Mouse (Mus musculus): ENCODE measurements at regions not wholly inside any gene's neighbourhood (a gene's known extent, or its start where the extent isn't known, plus 50 kb on each side); places are given as distances from the start of the nearest gene placed in this dataset.

DNA sequence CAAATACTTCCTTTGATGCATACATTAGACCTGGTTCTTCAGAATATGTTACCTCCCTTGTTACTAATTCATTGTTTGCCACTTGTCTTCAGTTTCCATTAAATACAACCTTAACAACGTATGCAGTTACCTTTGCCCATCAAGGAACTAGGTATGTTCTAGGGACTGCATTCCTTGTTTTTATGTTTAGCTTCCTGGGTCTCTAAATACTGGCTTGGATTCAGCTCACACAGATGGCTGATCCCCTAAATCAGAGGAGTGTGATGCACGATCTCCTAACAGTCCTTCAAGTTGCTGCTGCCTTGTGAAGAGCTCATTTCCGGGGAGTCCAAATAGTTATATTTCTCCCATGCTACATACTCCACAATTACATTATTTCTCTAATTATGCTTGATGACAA, 537.5 kb downstream of the Tm4sf1 start:
- Histone ChIP-seq H3K27ac (ENCODE audit: insufficient read depth, low read length) (no peak overlapping the region), H3K4me3 (ENCODE audit: low read depth, low read length) (no peak overlapping the region), H3K9ac (ENCODE audit: low read depth, poor library complexity, severe bottlenecking) (no peak overlapping the region), H3K36me3 (ENCODE audit: control insufficient read depth, insufficient read depth, low read length, poor library complexity, severe bottlenecking) (no peaks in the 10 kb centered on the region), H3K4me1 (ENCODE audit: control insufficient read depth, insufficient read depth, low read length) (no peaks in the 10 kb centered on the region), H3K9me3 (replicated peaks; ENCODE audit: control insufficient read depth, insufficient read depth, low read length, poor library complexity, severe bottlenecking) (no peaks in the 10 kb centered on the region), H3K27me3 (ENCODE audit: control insufficient read depth, insufficient read depth, low read length, poor library complexity, severe bottlenecking) (no peaks in the 10 kb centered on the region)
- TF ChIP-seq CTCF (IDR thresholded peaks at IDR 0.05; ENCODE audit: low read depth, low read length) (no peak), EP300 (IDR thresholded peaks at IDR 0.05; ENCODE audit: insufficient read depth, low read depth, low read length) (no peak), POLR2A (IDR thresholded peaks at IDR 0.05; ENCODE audit: insufficient read depth, low read length) (no peak)

DNA sequence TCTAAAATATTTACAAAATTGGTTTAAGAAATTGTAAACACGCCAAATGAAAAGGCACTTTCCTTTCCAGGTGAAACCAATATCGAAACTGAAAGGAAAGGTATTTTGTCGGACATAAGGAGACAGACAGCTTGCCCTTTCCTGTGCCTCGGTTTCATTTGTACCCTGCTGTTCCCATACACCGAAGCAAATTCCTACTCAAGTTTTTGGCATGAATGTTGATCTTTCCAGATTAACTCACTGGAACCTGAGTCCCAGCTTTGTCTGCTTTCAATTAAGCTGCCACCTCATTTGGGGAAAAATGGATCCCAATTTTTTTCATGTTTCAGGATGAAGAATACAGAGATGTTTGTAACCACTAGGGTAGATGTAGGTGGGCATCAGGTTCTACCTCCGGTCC, 537.9 kb downstream of the Tm4sf1 start:
- Histone ChIP-seq H3K4me3 (ENCODE audit: low read depth, low read length) (no peak overlapping the region), H3K9me3 (replicated peaks; ENCODE audit: control insufficient read depth, insufficient read depth, low read length, poor library complexity, severe bottlenecking) (no peaks in the 10 kb centered on the region), H3K9ac (ENCODE audit: low read depth, poor library complexity, severe bottlenecking) (no peak overlapping the region), H3K27ac (ENCODE audit: insufficient read depth, low read length) (no peak overlapping the region), H3K4me1 (ENCODE audit: control insufficient read depth, insufficient read depth, low read length) (no peaks in the 10 kb centered on the region), H3K27me3 (ENCODE audit: control insufficient read depth, insufficient read depth, low read length, poor library complexity, severe bottlenecking) (no peaks in the 10 kb centered on the region), H3K36me3 (ENCODE audit: control insufficient read depth, insufficient read depth, low read length, poor library complexity, severe bottlenecking) (no peaks in the 10 kb centered on the region)
- TF ChIP-seq CTCF (IDR thresholded peaks at IDR 0.05; ENCODE audit: low read depth, low read length) = no peak
- no peak for TF ChIP-seq EP300 (IDR thresholded peaks at IDR 0.05; ENCODE audit: insufficient read depth, low read depth, low read length)
- no peak for TF ChIP-seq POLR2A (IDR thresholded peaks at IDR 0.05; ENCODE audit: insufficient read depth, low read length)

- H3K36me3 ChIP-seq (ENCODE audit: control insufficient read depth, insufficient read depth, low read length, poor library complexity, severe bottlenecking) = no peaks in the 10 kb centered on the region
- no peak overlapping the region for H3K27ac ChIP-seq (ENCODE audit: insufficient read depth, low read length)
- H3K9me3 ChIP-seq (replicated peaks; ENCODE audit: control insufficient read depth, insufficient read depth, low read length, poor library complexity, severe bottlenecking) = no peaks in the 10 kb centered on the region
- no peak overlapping the region for H3K4me3 ChIP-seq (ENCODE audit: low read depth, low read length)
- TF ChIP-seq EP300 (IDR thresholded peaks at IDR 0.05; ENCODE audit: insufficient read depth, low read depth, low read length) = no peak
- no peak for TF ChIP-seq POLR2A (IDR thresholded peaks at IDR 0.05; ENCODE audit: insufficient read depth, low read length)
- no peak for TF ChIP-seq CTCF (IDR thresholded peaks at IDR 0.05; ENCODE audit: low read depth, low read length)
- no peaks in the 10 kb centered on the region for H3K4me1 ChIP-seq (ENCODE audit: control insufficient read depth, insufficient read depth, low read length)
- no peak overlapping the region for H3K9ac ChIP-seq (ENCODE audit: low read depth, poor library complexity, severe bottlenecking)
- no peaks in the 10 kb centered on the region for H3K27me3 ChIP-seq (ENCODE audit: control insufficient read depth, insufficient read depth, low read length, poor library complexity, severe bottlenecking)
These were observed 548.1 kb downstream of the Tm4sf1 start for GRCm38 (mm10) chr3:56753654-56754053.

GRCm38 (mm10) chr3:56751926-56752325, 549.9 kb downstream of the Tm4sf1 start:
- H3K36me3 ChIP-seq (ENCODE audit: control insufficient read depth, insufficient read depth, low read length, poor library complexity, severe bottlenecking) = no peaks in the 10 kb centered on the region
- H3K27ac ChIP-seq (ENCODE audit: insufficient read depth, low read length) = no peak overlapping the region
- H3K27me3 ChIP-seq (ENCODE audit: control insufficient read depth, insufficient read depth, low read length, poor library complexity, severe bottlenecking) = no peaks in the 10 kb centered on the region
- H3K4me1 ChIP-seq (ENCODE audit: control insufficient read depth, insufficient read depth, low read length) = no peaks in the 10 kb centered on the region
- no peak overlapping the region for H3K9ac ChIP-seq (ENCODE audit: low read depth, poor library complexity, severe bottlenecking)
- no peak overlapping the region for H3K4me3 ChIP-seq (ENCODE audit: low read depth, low read length)
- no peak for TF ChIP-seq EP300 (IDR thresholded peaks at IDR 0.05; ENCODE audit: insufficient read depth, low read depth, low read length)
- TF ChIP-seq POLR2A (IDR thresholded peaks at IDR 0.05; ENCODE audit: insufficient read depth, low read length) = no peak
- TF ChIP-seq CTCF (IDR thresholded peaks at IDR 0.05; ENCODE audit: low read depth, low read length) = no peak
- H3K9me3 ChIP-seq (replicated peaks; ENCODE audit: control insufficient read depth, insufficient read depth, low read length, poor library complexity, severe bottlenecking) = no peaks in the 10 kb centered on the region

DNA sequence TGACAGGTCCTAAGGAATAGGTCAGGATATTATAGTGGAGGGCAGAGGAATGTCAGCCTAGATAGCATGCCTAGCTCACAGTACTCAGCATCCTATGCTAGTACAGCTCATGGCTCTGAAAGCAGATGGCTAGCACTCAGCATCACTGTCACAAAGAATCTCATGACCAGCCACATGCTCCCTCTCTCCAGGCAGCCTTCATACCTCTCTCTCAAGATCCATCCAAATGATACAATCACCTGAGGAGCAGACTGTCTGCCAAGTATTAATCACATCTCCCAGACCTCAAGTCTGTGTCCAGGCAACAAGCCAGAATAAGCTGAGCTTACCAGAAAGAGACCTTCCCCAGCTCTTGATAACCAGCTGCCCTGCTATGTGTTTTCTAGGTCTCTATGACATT, 557.4 kb upstream of the Nbea start:
- no peak overlapping the region for H3K27ac ChIP-seq (ENCODE audit: insufficient read depth, low read length)
- H3K4me3 ChIP-seq (ENCODE audit: low read depth, low read length) = no peak overlapping the region
- H3K4me1 ChIP-seq (ENCODE audit: control insufficient read depth, insufficient read depth, low read length) = no peaks in the 10 kb centered on the region
- TF ChIP-seq CTCF (IDR thresholded peaks at IDR 0.05; ENCODE audit: low read depth, low read length) (no peak), EP300 (IDR thresholded peaks at IDR 0.05; ENCODE audit: insufficient read depth, low read depth, low read length) (no peak), POLR2A (IDR thresholded peaks at IDR 0.05; ENCODE audit: insufficient read depth, low read length) (no peak)
- no peak overlapping the region for H3K9ac ChIP-seq (ENCODE audit: low read depth, poor library complexity, severe bottlenecking)
- no peaks in the 10 kb centered on the region for H3K9me3 ChIP-seq (replicated peaks; ENCODE audit: control insufficient read depth, insufficient read depth, low read length, poor library complexity, severe bottlenecking)
- no peaks in the 10 kb centered on the region; the same call in 1 of the 2 replicates for H3K27me3 ChIP-seq (ENCODE audit: control insufficient read depth, insufficient read depth, low read length, poor library complexity, severe bottlenecking)
- H3K36me3 ChIP-seq (ENCODE audit: control insufficient read depth, insufficient read depth, low read length, poor library complexity, severe bottlenecking) = no peaks in the 10 kb centered on the region

GRCm38 (mm10) chr3:56739451-56739850, 556.0 kb upstream of the Nbea start:
- Histone ChIP-seq H3K9me3 (replicated peaks; ENCODE audit: control insufficient read depth, insufficient read depth, low read length, poor library complexity, severe bottlenecking) (no peaks in the 10 kb centered on the region), H3K4me3 (ENCODE audit: low read depth, low read length) (no peak overlapping the region), H3K9ac (ENCODE audit: low read depth, poor library complexity, severe bottlenecking) (no peak overlapping the region), H3K36me3 (ENCODE audit: control insufficient read depth, insufficient read depth, low read length, poor library complexity, severe bottlenecking) (no peaks in the 10 kb centered on the region), H3K27me3 (ENCODE audit: control insufficient read depth, insufficient read depth, low read length, poor library complexity, severe bottlenecking) (no peaks in the 10 kb centered on the region; the same call in 1 of the 2 replicates), H3K4me1 (ENCODE audit: control insufficient read depth, insufficient read depth, low read length) (no peaks in the 10 kb centered on the region), H3K27ac (ENCODE audit: insufficient read depth, low read length) (no peak overlapping the region)
- TF ChIP-seq EP300 (IDR thresholded peaks at IDR 0.05; ENCODE audit: insufficient read depth, low read depth, low read length) (no peak), CTCF (IDR thresholded peaks at IDR 0.05; ENCODE audit: low read depth, low read length) (no peak), POLR2A (IDR thresholded peaks at IDR 0.05; ENCODE audit: insufficient read depth, low read length) (no peak)

Measured in ES-Bruce4 (cell line).